In genomic region chr3:62412704-62413103, GRCm38 (mm10) we compare ENCODE assay signal across 8 mouse cellular contexts.
DNase-seq lines count a peak whose midpoint lies in the region; ATAC-seq lines count a peak whose summit lies in the region.

No protein-coding gene starts in this region.

- H3K27ac ChIP-seq in heart, embryonic 11.5 days (ENCODE audit: low read depth, low read length) = no peak overlapping the region

- H3K4me1 ChIP-seq in heart, embryonic 11.5 days (ENCODE audit: control insufficient read depth, insufficient read depth, low read length) = peaks cover 5% of the 10 kb centered on the region; the same call in 1 of the 2 replicates

- no peak for ATAC-seq in heart, embryonic 11.5 days (replicated peaks; ENCODE audit: insufficient number of reproducible peaks, low FRiP score, low TSS enrichment)
- no peak for ATAC-seq in erythroblast, adult 5-6 weeks (replicated peaks; ENCODE audit: low FRiP score, poor library complexity, severe bottlenecking)

- H3K9me3 ChIP-seq in heart, embryonic 11.5 days (replicated peaks; ENCODE audit: control insufficient read depth, low read length) = no peaks in the 10 kb centered on the region

- DNase-seq in heart, adult 11 months = peak; percentile 24
- DNase-seq in cerebellum, postnatal 25 days = peak; percentile 11 to 37
- DNase-seq in layer of hippocampus, postnatal 25 days (ENCODE audit: extremely low spot score in 1 of 2, low spot score in 1 of 2) = peak; percentile 20 to 56
- peak; percentile 62 for DNase-seq in right cerebral cortex, adult 18-20 months
- DNase-seq in retina, postnatal 1 day = no peak
- DNase-seq in spleen, postnatal 4 days (ENCODE audit: low spot score in 2 of 2) = no peak

- no peaks in the 10 kb centered on the region for H3K36me3 ChIP-seq in heart, embryonic 11.5 days (ENCODE audit: control insufficient read depth, insufficient read depth, low read length)

- WGBS in heart, embryonic 11.5 days (ENCODE audit: insufficient replicate concordance) = 45% methylated on average over 7 of the region's 7 CpGs

- H3K4me2 ChIP-seq in heart, embryonic 11.5 days = no peak overlapping the region

- no peak overlapping the region for H3K4me3 ChIP-seq in heart, embryonic 11.5 days (ENCODE audit: low read depth, low read length)

- no peak overlapping the region for H3K9ac ChIP-seq in heart, embryonic 11.5 days (ENCODE audit: low read depth, low read length)

- H3K27me3 ChIP-seq in heart, embryonic 11.5 days (ENCODE audit: control insufficient read depth, insufficient read depth, low read length) = no peaks in the 10 kb centered on the region

Comparison
In these comparisons a context has a peak if more than half of its experiments do, and no peak if none do; other contexts are left out.
1. DNase-seq: peak in heart, adult 11 months (single experiment), cerebellum, postnatal 25 days (2 of 2), layer of hippocampus, postnatal 25 days (2 of 2) and right cerebral cortex, adult 18-20 months (single experiment); none in retina, postnatal 1 day (single experiment) and spleen, postnatal 4 days (0 of 2).